Mouse (Mus musculus) lung, adult 2 months (tissue): ENCODE results near the gene Tmem161a.

Source experiments
- CTCF ChIP-seq: fragments of 200-500 bp; IDR thresholded peaks from 2 replicates; pipeline ENCODE4 v1.5.1; 2011; ENCODE audit warnings: mild to moderate bottlenecking, low read length, control low read depth; ENCODE audit not compliant: insufficient read depth
- POLR2A ChIP-seq: fragments of 200-500 bp; IDR thresholded peaks from 2 replicates; pipeline ENCODE4 v1.6.1; 2011; ENCODE audit warnings: low read depth, mild to moderate bottlenecking, control low read depth, low read length, borderline replicate concordance; ENCODE audit errors: extremely low read depth

DNA sequence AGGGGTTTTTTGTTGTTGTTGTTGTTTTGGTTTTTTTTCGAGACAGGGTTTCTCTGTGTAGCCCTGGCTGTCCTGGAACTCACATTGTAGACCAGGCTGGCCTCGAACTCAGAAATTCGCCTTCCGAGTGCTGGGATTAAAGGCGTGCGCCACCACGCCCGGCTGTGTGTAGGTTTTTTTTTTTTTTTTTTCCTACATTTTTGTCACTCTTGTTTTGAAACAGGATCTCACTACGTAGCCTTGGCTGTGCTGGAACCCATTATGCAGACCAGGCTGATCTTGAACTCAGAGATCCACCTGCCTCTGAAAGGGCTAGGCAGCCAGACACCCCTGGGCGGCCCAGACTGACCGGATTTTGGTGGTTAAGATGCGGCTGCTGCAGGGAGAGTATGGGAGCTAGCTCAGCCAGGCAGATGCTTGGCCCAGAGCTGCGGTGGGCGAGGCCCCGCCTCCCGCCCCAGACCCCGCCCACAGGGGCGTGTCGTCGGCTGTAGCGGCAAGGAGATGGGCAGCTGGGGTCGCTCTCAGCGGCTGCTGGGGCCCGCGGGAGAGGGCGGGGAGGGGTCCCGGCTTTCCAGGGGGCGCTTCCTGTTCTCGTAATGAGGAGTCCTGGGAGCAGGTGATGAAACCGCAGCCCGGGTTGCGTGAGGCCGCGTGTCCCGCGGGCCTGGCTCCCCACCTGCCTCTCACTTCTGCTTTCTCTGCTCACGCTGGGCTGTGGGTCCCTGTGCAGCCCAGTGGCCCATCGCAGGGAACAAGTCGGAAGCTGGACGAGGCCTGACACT lies 13.9 kb upstream of the Tmem161a start:
- TF ChIP-seq POLR2A (no peak), CTCF (no peak)
